21 mouse cellular contexts compared by ENCODE assay signal in the genomic region with DNA sequence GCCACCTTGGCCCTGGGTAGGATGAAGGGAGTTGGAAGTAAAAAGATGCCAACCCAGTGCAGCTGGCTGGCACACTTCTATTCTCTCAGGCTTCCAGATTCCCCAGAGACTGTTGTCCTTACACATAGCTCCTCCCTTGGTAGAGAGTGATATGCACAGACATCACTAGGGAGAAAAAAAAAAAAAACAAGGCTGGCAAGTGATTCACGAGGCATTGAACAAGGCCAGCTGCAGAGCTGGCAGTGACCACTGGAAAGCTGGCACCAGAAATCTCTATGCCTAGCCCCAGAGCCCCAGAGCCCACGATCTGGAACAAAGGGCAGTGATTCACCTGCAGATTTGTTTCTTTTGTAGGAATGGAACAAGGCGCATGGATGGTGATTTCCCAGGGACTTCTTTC.
DNase-seq lines count a peak whose midpoint lies in the region; ATAC-seq and TF ChIP-seq lines count a peak whose summit lies in the region.
"Had no signal": no experiment of that assay in that cellular context is flagged by ENCODE, and none has a peak within 500 bp of the region (broad histone marks: within the 10 kb centered on the region; RNA-seq: fewer than 3 reads in every experiment).

No protein-coding gene starts in this region.

- WGBS in forebrain, postnatal 0 days, result 58% methylated on average over 3 of the region's 3 CpGs
- WGBS in forebrain, embryonic 13.5 days, result 72% methylated on average over 3 of the region's 3 CpGs
- WGBS in midbrain, embryonic 14.5 days, result 72% methylated on average over 3 of the region's 3 CpGs
- WGBS in midbrain, embryonic 16.5 days, result 61% methylated on average over 3 of the region's 3 CpGs

- no peak overlapping the region for H3K9ac ChIP-seq in forebrain, postnatal 0 days
- no peak overlapping the region for H3K9ac ChIP-seq in forebrain, embryonic 13.5 days
- no peak overlapping the region for H3K9ac ChIP-seq in midbrain, embryonic 14.5 days (replicated peaks; ENCODE audit: low read length)
- H3K9ac ChIP-seq in midbrain, embryonic 16.5 days (ENCODE audit: low read depth, low read length), result no peak overlapping the region
- H3K9ac ChIP-seq: embryonic facial prominence, embryonic 15.5 days; kidney, embryonic 15.5 days had no signal

- H3K4me1 ChIP-seq in forebrain, postnatal 0 days (ENCODE audit: insufficient read depth), result no peaks in the 10 kb centered on the region
- no peaks in the 10 kb centered on the region for H3K4me1 ChIP-seq in forebrain, embryonic 13.5 days
- H3K4me1 ChIP-seq in midbrain, embryonic 14.5 days (ENCODE audit: control insufficient read depth, insufficient read depth, low read length), result no peaks in the 10 kb centered on the region
- H3K4me1 ChIP-seq in midbrain, embryonic 16.5 days (ENCODE audit: control insufficient read depth, insufficient read depth, low read length), result no peaks in the 10 kb centered on the region
- H3K4me1 ChIP-seq: embryonic facial prominence, embryonic 15.5 days had no signal

- intact Hi-C loops in gastrocnemius, postnatal 36 days (cut with DNase I), result no loop called here

- no peak overlapping the region for H3K4me3 ChIP-seq in forebrain, postnatal 0 days (ENCODE audit: low read depth, low read length)
- H3K4me3 ChIP-seq in forebrain, embryonic 13.5 days, result no peak overlapping the region
- H3K4me3 ChIP-seq in midbrain, embryonic 14.5 days (replicated peaks; ENCODE audit: low read depth, low read length), result no peak overlapping the region
- no peak overlapping the region for H3K4me3 ChIP-seq in midbrain, embryonic 16.5 days (ENCODE audit: low read depth, low read length)
- H3K4me3 ChIP-seq: embryonic facial prominence, embryonic 15.5 days; heart, adult 2 months; kidney, embryonic 15.5 days had no signal

- H3K9me3 ChIP-seq in forebrain, postnatal 0 days (ENCODE audit: low read length), result no peaks in the 10 kb centered on the region
- no peaks in the 10 kb centered on the region for H3K9me3 ChIP-seq in forebrain, embryonic 13.5 days (replicated peaks)
- no peaks in the 10 kb centered on the region for H3K9me3 ChIP-seq in midbrain, embryonic 14.5 days (ENCODE audit: control insufficient read depth, low read length)
- no peaks in the 10 kb centered on the region for H3K9me3 ChIP-seq in midbrain, embryonic 16.5 days (replicated peaks; ENCODE audit: control insufficient read depth, low read length, poor library complexity, severe bottlenecking)
- H3K9me3 ChIP-seq: embryonic facial prominence, embryonic 15.5 days; kidney, embryonic 15.5 days had no signal

- H3K27me3 ChIP-seq in forebrain, postnatal 0 days (ENCODE audit: insufficient read depth, low read length), result no peaks in the 10 kb centered on the region
- no peaks in the 10 kb centered on the region for H3K27me3 ChIP-seq in forebrain, embryonic 13.5 days
- no peaks in the 10 kb centered on the region for H3K27me3 ChIP-seq in midbrain, embryonic 14.5 days (ENCODE audit: control insufficient read depth, insufficient read depth, low read length)
- H3K27me3 ChIP-seq in midbrain, embryonic 16.5 days (ENCODE audit: control insufficient read depth, insufficient read depth, low read depth, low read length), result no peaks in the 10 kb centered on the region

- H3K4me2 ChIP-seq in forebrain, postnatal 0 days (ENCODE audit: low read depth), result no peak overlapping the region
- no peak overlapping the region for H3K4me2 ChIP-seq in forebrain, embryonic 13.5 days
- no peak overlapping the region for H3K4me2 ChIP-seq in midbrain, embryonic 14.5 days (ENCODE audit: low read length)
- H3K4me2 ChIP-seq in midbrain, embryonic 16.5 days (ENCODE audit: low read length), result no peak overlapping the region
- H3K4me2 ChIP-seq: embryonic facial prominence, embryonic 15.5 days; kidney, embryonic 15.5 days; liver, embryonic 11.5 days had no signal

- peak; percentile 20 for DNase-seq in forebrain, postnatal 0 days
- DNase-seq in midbrain, embryonic 14.5 days, result peak; percentile 13
- DNase-seq in adrenal gland, adult 8-10 months, result peak; percentile 36
- DNase-seq in ovary, postnatal 10 days (ENCODE audit: low spot score), result no peak
- no peak for DNase-seq in gastrocnemius, postnatal 36 days
- DNase-seq: cerebellum, adult 9-11 months; gastrocnemius, postnatal 14 days; heart, adult 2 months; heart, postnatal 4 days; lung, adult 18-20 months; lung, postnatal 14 days; thymus, postnatal 14 days had no signal

- no peak overlapping the region for H3K27ac ChIP-seq in forebrain, postnatal 0 days (ENCODE audit: low read depth, low read length)
- no peak overlapping the region for H3K27ac ChIP-seq in forebrain, embryonic 13.5 days
- no peak overlapping the region for H3K27ac ChIP-seq in midbrain, embryonic 14.5 days (replicated peaks; ENCODE audit: low read depth, low read length)
- no peak overlapping the region for H3K27ac ChIP-seq in midbrain, embryonic 16.5 days (ENCODE audit: low read length)
- H3K27ac ChIP-seq: embryonic facial prominence, embryonic 15.5 days; heart, adult 2 months; kidney, embryonic 15.5 days had no signal

- no peak for ATAC-seq in forebrain, postnatal 0 days
- no peak for ATAC-seq in forebrain, embryonic 13.5 days
- no peak for ATAC-seq in midbrain, embryonic 14.5 days (ENCODE audit: low FRiP score, low TSS enrichment)
- ATAC-seq in midbrain, embryonic 16.5 days, result no peak
- ATAC-seq: activated CD4-positive, CD25-positive, alpha-beta regulatory T cell, adult 4 months; CD4-positive, CD25-positive, alpha-beta regulatory T cell, adult 4 months; hindbrain, embryonic 16.5 days; intestine, postnatal 0 days had no signal

- no peaks in the 10 kb centered on the region for H3K36me3 ChIP-seq in forebrain, postnatal 0 days (ENCODE audit: insufficient read depth)
- no peaks in the 10 kb centered on the region for H3K36me3 ChIP-seq in forebrain, embryonic 13.5 days (ENCODE audit: poor library complexity, severe bottlenecking)
- H3K36me3 ChIP-seq in midbrain, embryonic 14.5 days (ENCODE audit: control insufficient read depth, insufficient read depth, low read length), result no peaks in the 10 kb centered on the region
- H3K36me3 ChIP-seq in midbrain, embryonic 16.5 days (ENCODE audit: control insufficient read depth, insufficient read depth, low read length), result no peaks in the 10 kb centered on the region
- H3K36me3 ChIP-seq: embryonic facial prominence, embryonic 15.5 days; kidney, embryonic 15.5 days had no signal

- no peak for TF ChIP-seq CTCF in forebrain, postnatal 0 days (IDR thresholded peaks at IDR 0.05; ENCODE audit: low read depth)

Comparison
In these comparisons a context has a peak if more than half of its experiments do, and no peak if none do; other contexts are left out.
1. DNase-seq: peak in forebrain, postnatal 0 days (single experiment), midbrain, embryonic 14.5 days (single experiment) and adrenal gland, adult 8-10 months (single experiment); none in ovary, postnatal 10 days (single experiment) and gastrocnemius, postnatal 36 days (0 of 2).